Mouse (Mus musculus) heart, embryonic 15.5 days (tissue): ENCODE results near the gene Zmym1. TPM values are rescaled to one million over a fixed set of nuclear protein-coding genes. Genes with fewer than 3 reads are reported as not detected.
"Not testable (repeated sequence)": the region's sequence is repeated elsewhere in the genome, so short reads cannot be mapped to it uniquely, and the experiment has no call there.

ENCODE experiments used
- ATAC-seq: fragments of 200-750 bp; cut with Nextera tagmentation; replicated peaks from 2 replicates; pipeline ENCODE4 v1.8.0; 2017; ENCODE audit warnings: low read depth, moderate TSS enrichment; ENCODE audit not compliant: insufficient number of reproducible peaks, insufficient read depth, low FRiP score
- H3K27ac ChIP-seq: fragments of 300-500 bp; sonication (generic); 2 replicates; pipeline ENCODE4 v1.5.1; 2015; ENCODE audit warnings: mild to moderate bottlenecking, inconsistent platforms
- H3K27me3 ChIP-seq: fragments of 300-500 bp; sonication (generic); 2 replicates; pipeline ENCODE4 v1.6.1; 2015; ENCODE audit warnings: inconsistent platforms
- H3K36me3 ChIP-seq: fragments of 300-500 bp; sonication (generic); 2 replicates; pipeline ENCODE4 v1.6.1; 2015; ENCODE audit warnings: mild to moderate bottlenecking, inconsistent platforms
- H3K4me1 ChIP-seq: fragments of 300-500 bp; sonication (generic); replicated peaks from 2 replicates; pipeline ENCODE4 v1.6.1; 2015; ENCODE audit warnings: inconsistent platforms
- H3K4me2 ChIP-seq: fragments of 300-500 bp; sonication (generic); 2 replicates; pipeline ENCODE4 v1.6.1; 2015; ENCODE audit warnings: inconsistent platforms, mild to moderate bottlenecking, moderate library complexity
- H3K4me3 ChIP-seq: fragments of 300-500 bp; sonication (generic); 2 replicates; pipeline ENCODE4 v1.5.1; 2015; ENCODE audit warnings: mild to moderate bottlenecking, inconsistent platforms
- H3K9ac ChIP-seq: fragments of 300-500 bp; sonication (generic); 2 replicates; pipeline ENCODE4 v1.6.1; 2015; ENCODE audit warnings: mild to moderate bottlenecking, inconsistent platforms
- H3K9me3 ChIP-seq: fragments of 300-500 bp; sonication (generic); replicated peaks from 2 replicates; pipeline ENCODE4 v1.6.1; 2016; ENCODE audit warnings: inconsistent platforms
- WGBS: fragments of 180-500 bp; shearing (Covaris S2); methylation state at CpG from one replicate; pipeline ENCODE4 v1.1.7; 2015; ENCODE audit warnings: mixed read lengths; 5-methylcytosine and 5-hydroxymethylcytosine counted together
- polyA plus RNA-seq: library from polyadenylated mRNA; unstranded; fragments of >200 nt; fragmentation: Nextera tagmentation; extraction: Ambion mirVana; gene quantifications from 2 replicates; pipeline ENCODE4 v1.2.1, GENCODE M21; 2015

Gene Zmym1
- 9.1 and 13.0 TPM in 2 replicates for polyA plus RNA-seq

DNA sequence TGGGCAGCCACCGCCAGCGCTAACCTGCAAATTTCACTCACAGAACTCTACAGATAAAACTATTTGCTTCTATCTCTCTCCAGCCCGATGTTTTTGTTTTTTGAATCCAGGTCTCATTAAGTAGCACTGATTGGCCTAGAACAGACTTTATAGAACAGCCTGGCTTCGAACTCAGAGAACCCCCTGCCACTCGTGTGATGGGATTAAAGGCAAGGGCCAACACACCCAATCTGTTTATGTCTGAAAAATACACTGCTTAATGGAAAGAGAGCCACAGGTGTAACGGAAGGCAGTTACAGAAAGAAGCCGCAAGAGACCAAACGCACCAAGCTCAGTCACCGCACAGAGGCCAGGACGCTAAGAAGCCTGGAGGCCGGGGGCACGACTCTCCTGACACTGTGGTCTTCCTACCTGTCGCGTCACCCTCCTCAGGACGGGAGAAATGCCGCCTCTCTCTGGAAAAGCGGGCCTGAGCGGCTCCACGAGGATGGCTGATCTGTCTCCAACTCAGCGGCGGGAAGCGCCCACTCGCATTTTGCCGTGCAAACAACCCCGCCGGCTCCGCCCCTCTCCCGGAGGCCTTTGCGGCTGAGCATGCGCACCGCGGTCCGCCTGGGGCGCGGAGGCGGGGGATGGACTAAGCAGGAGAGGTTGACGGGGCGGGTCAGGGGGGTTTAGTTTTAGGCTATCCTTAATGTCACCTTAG lies at the start of gene Zmym1:
Zmym1 (minus strand) TSS at position 568 of the 706 bp plus-strand sequence.
- Histone ChIP-seq H3K9me3 (no peaks in the 10 kb centered on the region), H3K27ac (peak within 1 kb of the TSS; percentile 62), H3K4me2 (peak within 1 kb of the TSS; percentile 80), H3K36me3 (peaks cover 16% of the 10 kb centered on the region), H3K4me1 (peaks cover 6% of the 10 kb centered on the region; the same call in 1 of the 2 replicates), H3K4me3 (peak within 1 kb of the TSS; percentile 96), H3K9ac (peak within 1 kb of the TSS; percentile 87), H3K27me3 (no peaks in the 10 kb centered on the region)
- WGBS = under 1% methylated on average over 38 of the region's 38 CpGs
- peak; percentile 89 for ATAC-seq

DNA sequence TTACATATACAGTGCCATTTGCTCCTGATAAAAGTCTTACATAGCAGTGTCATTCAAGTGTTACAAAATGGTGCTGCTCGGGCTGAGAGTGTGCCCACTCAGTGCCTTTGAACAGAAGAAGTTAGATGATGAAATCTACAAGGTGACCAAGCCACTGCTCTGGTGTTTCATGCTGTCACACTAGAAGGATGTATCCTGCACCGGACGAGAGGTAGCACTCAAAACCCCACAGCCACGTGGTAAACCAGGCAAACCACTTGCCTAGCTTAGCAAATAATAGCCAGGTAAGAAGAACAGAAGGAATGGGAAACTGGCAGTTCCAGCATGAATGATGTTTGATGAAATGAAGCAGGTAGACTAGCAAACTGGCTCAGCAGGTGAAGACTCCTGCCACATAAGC lies 49.6 kb upstream of the Zmym1 start:
- Histone ChIP-seq H3K4me3 (no peak overlapping the region), H3K4me2 (no peak overlapping the region), H3K9me3 (no peaks in the 10 kb centered on the region), H3K36me3 (peaks cover 21% of the 10 kb centered on the region), H3K9ac (no peak overlapping the region), H3K4me1 (no peaks in the 10 kb centered on the region), H3K27me3 (no peaks in the 10 kb centered on the region), H3K27ac (no peak overlapping the region)
- 68% methylated on average over 4 of the region's 4 CpGs for WGBS
- no peak for ATAC-seq

DNA sequence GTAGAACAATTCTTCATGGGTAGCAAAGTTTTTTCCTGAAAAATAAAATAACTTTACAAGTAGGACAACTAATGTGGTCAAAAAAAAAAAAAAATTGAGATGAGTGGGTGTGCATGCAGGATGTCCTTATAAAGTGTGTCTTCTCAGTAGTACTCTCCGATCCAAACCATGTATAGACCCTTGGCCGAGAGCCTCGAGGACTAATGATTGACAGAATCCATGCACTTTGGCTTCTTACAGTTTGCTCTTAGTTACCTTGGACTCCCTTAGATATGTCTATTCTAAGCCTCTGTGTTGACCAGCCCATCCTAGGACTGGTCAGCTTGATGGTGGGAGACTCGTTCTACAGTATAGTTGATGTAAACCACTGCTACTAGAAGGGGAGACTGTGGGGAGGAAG lies 46.6 kb upstream of the Zmym1 start:
- no peak overlapping the region for H3K27ac ChIP-seq
- H3K27me3 ChIP-seq = no peaks in the 10 kb centered on the region
- H3K4me3 ChIP-seq = no peak overlapping the region
- peaks cover 21% of the 10 kb centered on the region for H3K36me3 ChIP-seq
- 91% methylated on average over 4 of the region's 4 CpGs for WGBS
- H3K9ac ChIP-seq = no peak overlapping the region
- no peak for ATAC-seq
- H3K9me3 ChIP-seq = no peaks in the 10 kb centered on the region
- H3K4me1 ChIP-seq = no peaks in the 10 kb centered on the region
- no peak overlapping the region for H3K4me2 ChIP-seq

DNA sequence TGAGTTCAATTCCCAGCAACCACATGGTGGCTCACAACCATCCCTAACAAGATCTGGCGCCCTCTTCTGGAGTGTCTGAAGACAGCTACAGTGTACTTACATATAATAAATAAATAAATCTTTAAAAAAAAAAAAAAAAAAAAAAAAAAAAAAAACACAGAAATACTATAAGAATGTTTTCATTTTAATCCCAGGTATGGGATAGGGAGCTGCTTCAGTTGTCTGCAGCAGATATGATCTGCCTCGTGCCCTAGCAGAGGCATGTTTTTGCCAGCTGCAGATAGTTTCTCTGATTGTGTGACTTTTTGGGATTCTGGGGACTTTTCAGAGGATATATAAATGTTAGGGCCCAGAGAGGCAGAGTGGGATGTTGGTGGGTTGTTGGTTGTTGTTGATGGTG lies 38.6 kb upstream of the Zmym1 start:
- not testable (repeated sequence) for H3K4me3 ChIP-seq, H3K27me3 ChIP-seq, ATAC-seq, H3K9ac ChIP-seq, H3K36me3 ChIP-seq, H3K4me1 ChIP-seq, H3K9me3 ChIP-seq, H3K4me2 ChIP-seq, H3K27ac ChIP-seq
- WGBS = 95% methylated on average over 1 of the region's 2 CpGs

DNA sequence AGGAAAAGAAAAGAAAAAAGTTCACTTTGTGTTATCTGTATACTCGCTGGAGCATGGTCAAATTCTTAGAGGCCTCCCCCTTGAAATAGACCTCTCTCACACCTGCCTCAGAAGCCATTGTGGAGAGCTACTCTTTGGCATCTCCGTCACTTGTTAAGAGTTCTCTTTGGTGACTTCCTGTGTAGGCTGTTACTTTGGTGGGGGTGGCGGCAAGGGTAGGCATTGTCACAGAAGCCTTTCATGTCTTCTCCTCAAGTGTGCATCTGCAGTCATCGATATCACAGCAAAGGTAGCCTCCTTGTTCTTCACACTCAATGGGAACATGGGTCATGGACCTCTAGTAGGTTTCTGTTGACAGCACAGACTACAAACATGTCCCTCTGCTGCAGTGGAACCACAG lies 34.1 kb upstream of the Zmym1 start:
- H3K4me3 ChIP-seq = no peak overlapping the region
- no peak for ATAC-seq
- no peaks in the 10 kb centered on the region for H3K4me1 ChIP-seq
- no peak overlapping the region for H3K27ac ChIP-seq
- no peak overlapping the region for H3K4me2 ChIP-seq
- no peak overlapping the region for H3K9ac ChIP-seq
- H3K27me3 ChIP-seq = no peaks in the 10 kb centered on the region
- H3K9me3 ChIP-seq = no peaks in the 10 kb centered on the region
- 0 out of 2 replicates have a peak, but pooled peaks cover 4% of the 10 kb centered on the region for H3K36me3 ChIP-seq
- 85% methylated on average over 4 of the region's 4 CpGs for WGBS

DNA sequence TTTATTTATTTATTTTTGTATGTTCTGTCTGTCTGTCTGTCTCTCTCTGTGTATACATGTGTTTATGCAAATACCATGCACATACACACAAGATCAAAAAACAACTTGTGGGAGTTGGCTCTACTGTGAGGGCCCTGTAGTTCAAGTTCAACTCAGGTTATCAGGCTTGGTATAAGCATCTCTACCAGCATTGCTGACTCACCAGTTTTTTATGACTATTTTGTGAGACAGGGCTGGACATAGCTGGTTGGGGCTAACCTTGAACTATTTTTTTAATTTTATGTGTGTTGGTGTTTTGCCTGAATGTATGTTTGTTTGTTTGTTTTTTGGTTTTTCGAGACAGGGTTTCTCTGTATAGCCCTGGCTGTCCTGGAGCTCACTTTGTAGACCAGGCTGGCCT lies 30.2 kb upstream of the Zmym1 start:
- no peaks in the 10 kb centered on the region for H3K27me3 ChIP-seq
- peaks cover 11% of the 10 kb centered on the region for H3K36me3 ChIP-seq
- no peak overlapping the region for H3K9ac ChIP-seq
- H3K4me3 ChIP-seq = no peak overlapping the region
- H3K9me3 ChIP-seq = no peaks in the 10 kb centered on the region
- no peak overlapping the region for H3K4me2 ChIP-seq
- no peak overlapping the region for H3K27ac ChIP-seq
- no peaks in the 10 kb centered on the region for H3K4me1 ChIP-seq
- 76% methylated on average over 1 of the region's 1 CpGs for WGBS
- ATAC-seq = no peak

DNA sequence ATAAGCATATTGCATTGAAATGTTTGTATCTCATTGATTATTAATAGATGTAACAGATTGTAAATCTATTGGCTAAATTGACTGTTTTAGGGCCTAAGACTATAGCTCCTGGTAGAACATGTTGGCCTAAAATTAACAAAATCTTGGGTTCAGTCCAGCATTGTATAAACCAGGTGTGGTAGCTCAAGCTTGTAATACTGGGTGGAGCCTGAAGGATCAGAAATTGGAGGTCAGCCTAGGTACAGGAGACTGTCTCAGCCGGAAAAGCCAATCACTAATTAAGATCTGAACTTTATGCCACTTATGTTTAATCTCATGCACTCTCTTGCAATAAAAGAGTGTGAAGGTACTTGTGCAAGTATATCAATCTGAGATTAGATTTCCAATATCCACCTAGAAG lies 24.8 kb upstream of the Zmym1 start:
- no peaks in the 10 kb centered on the region for H3K4me1 ChIP-seq
- ATAC-seq = no peak
- no peak overlapping the region for H3K27ac ChIP-seq
- no peak overlapping the region for H3K9ac ChIP-seq
- H3K36me3 ChIP-seq = peaks cover 7% of the 10 kb centered on the region
- H3K4me3 ChIP-seq = no peak overlapping the region
- 76% methylated on average over 1 of the region's 1 CpGs for WGBS
- no peaks in the 10 kb centered on the region for H3K9me3 ChIP-seq
- H3K27me3 ChIP-seq = no peaks in the 10 kb centered on the region
- H3K4me2 ChIP-seq = no peak overlapping the region

DNA sequence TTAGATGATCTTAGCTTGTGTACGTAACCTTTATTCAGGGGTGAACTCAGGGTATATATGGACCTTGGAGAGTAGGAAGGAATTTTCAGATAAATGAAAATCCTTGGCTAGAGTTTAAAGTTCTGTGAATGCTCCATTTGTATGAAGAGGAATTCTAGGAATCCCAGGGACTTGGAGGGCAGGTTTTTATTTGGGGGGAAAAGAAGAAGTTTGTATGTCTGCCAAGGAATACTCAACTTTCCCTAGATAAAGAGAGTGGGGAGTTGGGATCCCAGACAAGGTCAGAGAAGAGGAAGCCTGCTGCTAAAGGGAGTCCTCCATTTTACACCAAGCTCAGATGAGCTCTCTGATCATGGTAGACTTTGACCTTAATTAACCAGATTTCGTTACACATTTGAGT lies 22.2 kb upstream of the Zmym1 start:
- Histone ChIP-seq H3K27ac (no peak overlapping the region), H3K4me2 (no peak overlapping the region), H3K9ac (no peak overlapping the region), H3K27me3 (no peaks in the 10 kb centered on the region), H3K4me3 (no peak overlapping the region), H3K4me1 (peaks cover 2% of the 10 kb centered on the region), H3K36me3 (no peaks in the 10 kb centered on the region), H3K9me3 (no peaks in the 10 kb centered on the region)
- WGBS = 75% methylated on average over 2 of the region's 2 CpGs
- no peak for ATAC-seq

DNA sequence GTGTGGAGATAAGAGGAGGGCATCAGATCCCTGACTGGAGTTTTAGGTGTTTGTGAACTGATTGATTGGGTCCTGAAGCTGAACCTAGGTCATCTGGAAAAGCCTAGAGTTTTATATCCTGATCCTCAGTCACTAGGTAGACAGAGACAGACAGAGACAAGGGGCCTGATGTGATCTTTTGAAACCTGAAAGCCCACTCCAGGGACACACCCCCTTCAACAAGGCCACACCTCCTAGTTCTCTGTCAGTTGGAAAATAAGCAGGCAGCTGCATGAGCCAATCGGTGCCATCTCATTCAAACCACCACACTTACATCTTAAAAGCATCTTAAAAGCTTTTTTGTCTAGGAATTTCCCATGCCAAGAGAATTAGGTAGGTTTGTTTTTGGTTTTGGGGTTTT lies 19.9 kb upstream of the Zmym1 start:
- 38% methylated on average over 1 of the region's 1 CpGs for WGBS
- peaks cover 8% of the 10 kb centered on the region for H3K4me1 ChIP-seq
- H3K9ac ChIP-seq = no peak overlapping the region
- H3K9me3 ChIP-seq = no peaks in the 10 kb centered on the region
- no peaks in the 10 kb centered on the region for H3K36me3 ChIP-seq
- H3K4me2 ChIP-seq = no peak overlapping the region
- no peak overlapping the region for H3K4me3 ChIP-seq
- no peak overlapping the region for H3K27ac ChIP-seq
- no peak for ATAC-seq
- H3K27me3 ChIP-seq = no peaks in the 10 kb centered on the region

DNA sequence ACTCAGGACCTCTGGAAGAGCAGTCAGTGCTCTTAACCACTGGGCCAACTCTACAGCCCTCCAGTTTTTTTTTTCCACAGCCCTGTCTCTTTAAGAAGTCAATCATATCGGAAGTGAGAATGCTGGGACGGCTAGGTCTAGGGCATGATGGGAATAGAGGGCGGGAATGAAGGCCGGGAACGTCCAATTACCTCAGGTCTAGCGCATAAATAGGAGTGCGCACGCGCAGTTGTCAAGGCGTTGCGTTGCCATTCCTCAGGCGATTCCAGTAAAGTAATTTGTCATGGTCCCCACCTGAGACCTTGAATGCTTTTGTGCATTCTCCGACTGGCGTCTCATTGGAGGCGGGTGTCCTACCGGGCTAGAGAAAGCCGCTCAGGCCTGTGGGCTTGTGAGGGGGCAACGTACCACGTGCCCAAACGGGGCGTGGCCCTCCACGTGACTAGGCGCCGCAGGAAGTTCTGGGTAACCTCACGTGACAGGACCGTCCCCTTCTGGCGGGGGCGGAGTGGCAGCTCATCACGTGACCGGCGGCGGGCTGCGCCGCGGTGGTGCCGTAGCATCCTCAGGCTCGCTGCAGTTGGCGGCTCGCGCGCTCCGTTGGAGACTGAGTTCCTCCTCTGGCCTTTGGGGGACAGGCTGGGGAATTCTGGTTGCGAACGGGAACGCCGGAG lies 16.1 kb upstream of the Zmym1 start, which contains the start of gene Zmym6:
Zmym6 (plus strand) TSS at position 509 of the 674 bp plus-strand sequence.
- Histone ChIP-seq H3K27ac (peak within 1 kb of the TSS; percentile 80), H3K4me3 (peak within 1 kb of the TSS; percentile 62), H3K4me2 (peak within 1 kb of the TSS; percentile 68), H3K36me3 (no peaks in the 10 kb centered on the region), H3K27me3 (no peaks in the 10 kb centered on the region), H3K9ac (peak within 1 kb of the TSS; percentile 52), H3K4me1 (peaks cover 8% of the 10 kb centered on the region), H3K9me3 (no peaks in the 10 kb centered on the region)
- ATAC-seq = peak; percentile 96
- under 1% methylated on average over 46 of the region's 46 CpGs for WGBS

DNA sequence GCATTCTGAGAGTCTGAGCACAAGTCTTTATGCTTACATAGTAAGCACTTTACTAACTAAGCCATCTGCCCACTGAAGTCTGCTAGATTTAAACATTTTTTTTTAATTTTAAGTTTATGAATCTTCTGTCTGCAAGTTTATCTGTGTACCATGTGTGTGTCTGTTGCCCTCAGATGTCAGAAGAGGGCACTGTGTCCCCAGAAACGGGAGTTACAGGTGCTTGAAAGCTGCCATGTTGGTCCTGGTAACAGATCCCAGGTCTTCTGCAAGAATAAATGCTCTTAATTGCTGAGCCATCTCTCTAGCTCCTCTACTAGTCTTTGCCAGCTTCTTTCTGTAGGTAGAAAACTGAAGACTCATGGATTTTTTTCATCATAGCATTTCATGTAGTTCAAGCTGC lies 14.0 kb upstream of the Zmym1 start:
- ATAC-seq = no peak
- WGBS = 60% methylated on average over 1 of the region's 1 CpGs
- H3K27me3 ChIP-seq = no peaks in the 10 kb centered on the region
- no peak overlapping the region for H3K9ac ChIP-seq
- H3K4me1 ChIP-seq = peaks cover 8% of the 10 kb centered on the region
- no peak overlapping the region for H3K27ac ChIP-seq
- H3K4me3 ChIP-seq = no peak overlapping the region
- H3K4me2 ChIP-seq = no peak overlapping the region
- H3K36me3 ChIP-seq = no peaks in the 10 kb centered on the region
- H3K9me3 ChIP-seq = no peaks in the 10 kb centered on the region

DNA sequence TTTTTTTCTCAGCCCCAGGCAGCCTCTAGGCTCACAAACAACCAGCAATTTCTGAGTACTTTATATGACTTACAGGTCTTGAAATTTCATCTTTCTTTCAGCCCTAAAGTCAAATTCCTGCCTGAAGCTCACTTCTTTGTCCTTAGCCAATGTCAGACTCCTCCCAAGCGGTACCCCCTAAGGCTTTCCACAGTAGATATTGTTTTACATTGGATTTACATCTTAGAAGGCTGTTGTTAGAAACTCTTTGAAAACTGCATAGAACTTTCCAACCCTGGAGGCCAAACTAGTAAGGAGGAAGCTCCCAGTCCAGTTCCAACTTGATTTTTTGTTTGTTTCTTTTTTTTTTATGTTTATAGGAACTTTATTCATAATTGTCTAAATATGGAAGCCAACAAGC lies 3.1 kb upstream of the Zmym1 start:
- no peak for ATAC-seq
- Histone ChIP-seq H3K36me3 (no peaks in the 10 kb centered on the region), H3K27me3 (no peaks in the 10 kb centered on the region), H3K9ac (no peak overlapping the region), H3K4me2 (no peak overlapping the region), H3K9me3 (no peaks in the 10 kb centered on the region), H3K27ac (no peak overlapping the region), H3K4me1 (peaks cover 6% of the 10 kb centered on the region; the same call in 1 of the 2 replicates), H3K4me3 (no peak overlapping the region)
- 48% methylated on average over 1 of the region's 1 CpGs for WGBS
